Mouse (Mus musculus): ENCODE measurements around the gene Itpripl1. TPM values are rescaled to one million over a fixed set of nuclear protein-coding genes. Genes with fewer than 3 reads are reported as not detected.
A peak's percentile ranks its signal among the peaks of the same experiment; 100 is the strongest.

The Itpripl1 gene
- total and polyA plus RNA-seq, 2 experiments from 2014 or later = 11.0 to 16.0 TPM

- TF ChIP-seq CTCF (IDR thresholded peaks at IDR 0.05; ENCODE audit: low read depth) = no peak
- DNase-seq = no peak
- H3K4me2 ChIP-seq (ENCODE audit: low read depth) = peak overlapping the region; percentile 89
- H3K9me3 ChIP-seq (ENCODE audit: low read length) = no peaks in the 10 kb centered on the region
- peak; percentile 17; the same call in 1 of the 2 replicates for ATAC-seq
- peak overlapping the region; percentile 48 for H3K4me3 ChIP-seq (ENCODE audit: low read depth, low read length)
- no peak overlapping the region for H3K27ac ChIP-seq (ENCODE audit: low read depth, low read length)
- H3K36me3 ChIP-seq (ENCODE audit: insufficient read depth) = 0 out of 2 replicates have a peak, but pooled peaks cover 5% of the 10 kb centered on the region
- H3K9ac ChIP-seq = peak overlapping the region; percentile 63
- no peaks in the 10 kb centered on the region for H3K27me3 ChIP-seq (ENCODE audit: insufficient read depth, low read length)
- 13% methylated on average over 6 of the region's 6 CpGs for WGBS
- H3K4me1 ChIP-seq (ENCODE audit: insufficient read depth) = peaks cover 5% of the 10 kb centered on the region
Observed at GRCm38 (mm10) chr2:127142577-127143157, 575 bp downstream of the Itpripl1 start.

DNA sequence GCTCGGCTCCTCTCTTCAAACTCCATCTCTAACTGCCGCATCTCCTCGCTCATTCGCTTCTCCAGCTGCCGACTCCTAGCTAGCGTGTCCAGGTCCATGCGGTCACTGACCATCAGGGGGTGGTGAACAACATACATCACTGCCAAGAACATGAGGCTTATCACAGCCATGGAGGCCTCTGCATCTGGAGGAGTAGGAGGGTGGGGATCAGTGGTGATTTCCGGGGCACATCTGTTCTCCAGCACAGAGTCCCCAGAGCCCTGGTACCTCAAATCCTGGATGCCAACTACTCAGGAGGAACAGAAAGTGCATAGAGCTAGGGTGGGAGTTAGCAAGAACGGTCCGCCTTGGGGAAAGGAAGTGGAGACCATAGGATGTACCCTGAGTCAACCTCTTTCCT, 1.2 kb downstream of the Itpripl1 start:
- Histone ChIP-seq H3K9me3 (ENCODE audit: low read length) (no peaks in the 10 kb centered on the region), H3K27ac (ENCODE audit: low read depth, low read length) (no peak overlapping the region), H3K36me3 (ENCODE audit: insufficient read depth) (0 out of 2 replicates have a peak, but pooled peaks cover 5% of the 10 kb centered on the region), H3K9ac (no peak overlapping the region), H3K27me3 (ENCODE audit: insufficient read depth, low read length) (no peaks in the 10 kb centered on the region), H3K4me3 (ENCODE audit: low read depth, low read length) (no peak overlapping the region), H3K4me1 (ENCODE audit: insufficient read depth) (peaks cover 5% of the 10 kb centered on the region), H3K4me2 (ENCODE audit: low read depth) (peak overlapping the region; percentile 89; the same call in 1 of the 2 replicates)
- no peak for ATAC-seq
- WGBS = 89% methylated on average over 10 of the region's 10 CpGs
- no peak for DNase-seq
- TF ChIP-seq CTCF (IDR thresholded peaks at IDR 0.05; ENCODE audit: low read depth) = no peak

GRCm38 (mm10) chr2:127140011-127140410, 3.2 kb downstream of the Itpripl1 start:
- no peak for TF ChIP-seq CTCF (IDR thresholded peaks at IDR 0.05; ENCODE audit: low read depth)
- H3K4me3 ChIP-seq (ENCODE audit: low read depth, low read length) = no peak overlapping the region
- H3K4me1 ChIP-seq (ENCODE audit: insufficient read depth) = peaks cover 5% of the 10 kb centered on the region
- H3K36me3 ChIP-seq (ENCODE audit: insufficient read depth) = 0 out of 2 replicates have a peak, but pooled peaks cover 5% of the 10 kb centered on the region
- WGBS = 93% methylated on average over 7 of the region's 7 CpGs
- no peak overlapping the region for H3K9ac ChIP-seq
- no peaks in the 10 kb centered on the region for H3K27me3 ChIP-seq (ENCODE audit: insufficient read depth, low read length)
- no peak for ATAC-seq
- no peak overlapping the region for H3K27ac ChIP-seq (ENCODE audit: low read depth, low read length)
- no peak for DNase-seq
- no peak overlapping the region for H3K4me2 ChIP-seq (ENCODE audit: low read depth)
- no peaks in the 10 kb centered on the region for H3K9me3 ChIP-seq (ENCODE audit: low read length)

- no peak for ATAC-seq
- Histone ChIP-seq H3K4me3 (ENCODE audit: low read depth, low read length) (no peak overlapping the region), H3K4me2 (ENCODE audit: low read depth) (no peak overlapping the region), H3K4me1 (ENCODE audit: insufficient read depth) (peaks cover 5% of the 10 kb centered on the region), H3K27me3 (ENCODE audit: insufficient read depth, low read length) (no peaks in the 10 kb centered on the region), H3K27ac (ENCODE audit: low read depth, low read length) (no peak overlapping the region), H3K9me3 (ENCODE audit: low read length) (no peaks in the 10 kb centered on the region), H3K9ac (no peak overlapping the region), H3K36me3 (ENCODE audit: insufficient read depth) (0 out of 2 replicates have a peak, but pooled peaks cover 5% of the 10 kb centered on the region)
- no peak for DNase-seq
- 100% methylated on average over 1 of the region's 1 CpGs for WGBS
- peak; percentile 18; the same call in 1 of the 2 replicates for TF ChIP-seq CTCF (IDR thresholded peaks at IDR 0.05; ENCODE audit: low read depth)
Observed at GRCm38 (mm10) chr2:127139605-127140004, 3.6 kb downstream of the Itpripl1 start.

DNA sequence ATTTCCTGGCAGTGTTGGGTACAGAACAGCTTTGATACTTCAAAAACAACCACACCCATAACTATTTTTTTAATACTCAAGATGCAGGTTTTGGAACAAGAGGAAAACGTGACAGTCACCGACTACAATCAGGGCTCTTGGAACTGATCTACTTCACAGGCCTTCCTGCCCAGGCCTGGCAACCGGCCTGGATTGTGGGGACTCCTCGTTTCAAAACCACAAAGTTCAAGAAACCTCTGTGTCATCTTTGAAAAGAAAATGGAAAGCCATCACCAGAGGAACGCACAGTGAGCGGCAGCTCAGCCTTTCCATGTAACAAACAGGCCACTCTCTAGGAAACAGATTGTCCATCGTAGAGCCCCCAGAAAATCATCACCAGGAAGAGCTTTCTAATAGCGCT, 4.1 kb downstream of the Itpripl1 start:
- H3K27ac ChIP-seq (ENCODE audit: low read depth, low read length) = no peak overlapping the region
- H3K9ac ChIP-seq = no peak overlapping the region
- 88% methylated on average over 8 of the region's 8 CpGs for WGBS
- DNase-seq (no peak), ATAC-seq (no peak)
- no peaks in the 10 kb centered on the region for H3K27me3 ChIP-seq (ENCODE audit: insufficient read depth, low read length)
- H3K4me3 ChIP-seq (ENCODE audit: low read depth, low read length) = no peak overlapping the region
- TF ChIP-seq CTCF (IDR thresholded peaks at IDR 0.05; ENCODE audit: low read depth) = no peak
- H3K4me2 ChIP-seq (ENCODE audit: low read depth) = no peak overlapping the region
- H3K9me3 ChIP-seq (ENCODE audit: low read length) = no peaks in the 10 kb centered on the region
- H3K4me1 ChIP-seq (ENCODE audit: insufficient read depth) = peaks cover 10% of the 10 kb centered on the region
- 0 out of 2 replicates have a peak, but pooled peaks cover 5% of the 10 kb centered on the region for H3K36me3 ChIP-seq (ENCODE audit: insufficient read depth)

DNA sequence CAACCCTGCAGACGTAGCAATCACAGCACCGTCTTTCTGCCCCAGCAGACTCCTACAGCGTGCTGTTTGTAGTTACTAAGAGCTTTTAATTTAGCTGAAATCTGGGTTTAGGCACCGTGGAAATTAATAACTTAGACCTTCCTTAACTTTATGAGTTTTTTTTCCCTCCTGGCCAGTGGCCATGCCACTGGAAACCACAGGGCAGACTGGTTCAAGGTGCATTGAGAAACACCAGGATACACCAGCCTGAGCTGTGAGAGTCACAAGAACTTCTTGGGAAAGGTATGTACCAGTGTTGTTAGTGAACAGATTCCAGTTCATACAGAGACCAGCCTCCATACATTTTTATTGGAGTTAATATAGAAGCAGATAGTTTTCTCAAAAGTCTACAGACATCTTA, 4.8 kb downstream of the Itpripl1 start:
- H3K9ac ChIP-seq = no peak overlapping the region
- H3K36me3 ChIP-seq (ENCODE audit: insufficient read depth) = 0 out of 2 replicates have a peak, but pooled peaks cover 5% of the 10 kb centered on the region
- TF ChIP-seq CTCF (IDR thresholded peaks at IDR 0.05; ENCODE audit: low read depth) = no peak
- DNase-seq (no peak), ATAC-seq (no peak)
- peaks cover 11% of the 10 kb centered on the region for H3K4me1 ChIP-seq (ENCODE audit: insufficient read depth)
- H3K27ac ChIP-seq (ENCODE audit: low read depth, low read length) = no peak overlapping the region
- no peak overlapping the region for H3K4me2 ChIP-seq (ENCODE audit: low read depth)
- H3K9me3 ChIP-seq (ENCODE audit: low read length) = no peaks in the 10 kb centered on the region
- 81% methylated on average over 4 of the region's 4 CpGs for WGBS
- H3K27me3 ChIP-seq (ENCODE audit: insufficient read depth, low read length) = no peaks in the 10 kb centered on the region
- no peak overlapping the region for H3K4me3 ChIP-seq (ENCODE audit: low read depth, low read length)

DNA sequence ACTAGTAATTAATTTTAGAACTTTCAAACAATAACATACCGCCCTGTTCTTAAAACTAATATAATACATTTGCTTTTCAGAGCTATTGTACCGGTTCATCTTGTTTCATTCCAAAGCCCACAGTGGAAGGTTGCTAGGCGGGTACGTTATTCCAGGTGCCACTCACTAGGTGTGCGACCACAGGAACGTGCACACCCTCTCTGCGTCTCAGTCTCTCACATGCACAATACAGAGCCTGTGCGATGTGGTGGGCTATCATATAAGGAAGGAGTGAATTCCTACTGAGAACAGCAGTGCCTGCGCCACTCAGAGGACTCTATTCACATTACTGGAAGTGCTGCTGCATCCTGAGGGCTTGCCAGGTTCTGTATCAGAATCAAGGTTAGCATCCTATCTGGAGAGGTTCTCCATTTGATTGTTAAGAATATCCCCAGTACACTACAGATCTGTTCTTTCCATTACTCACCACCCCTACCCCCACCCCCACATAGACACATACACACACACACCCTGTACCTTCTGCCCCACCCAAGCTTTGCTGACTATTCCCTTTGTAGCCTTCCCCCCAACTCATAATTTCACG, 5.3 kb downstream of the Itpripl1 start:
- H3K4me3 ChIP-seq (ENCODE audit: low read depth, low read length) = no peak overlapping the region
- TF ChIP-seq CTCF (IDR thresholded peaks at IDR 0.05; ENCODE audit: low read depth) = no peak

More for the DNA sequence above, 5.3 kb downstream of the Itpripl1 start:
- 73% methylated on average over 10 of the region's 10 CpGs for WGBS
- no peaks in the 10 kb centered on the region for H3K9me3 ChIP-seq (ENCODE audit: low read length)
- H3K9ac ChIP-seq = no peak overlapping the region
- H3K4me2 ChIP-seq (ENCODE audit: low read depth) = no peak overlapping the region
- H3K27me3 ChIP-seq (ENCODE audit: insufficient read depth, low read length) = no peaks in the 10 kb centered on the region
- peaks cover 15% of the 10 kb centered on the region for H3K4me1 ChIP-seq (ENCODE audit: insufficient read depth)
- ATAC-seq (no peak), DNase-seq (no peak)
- 0 out of 2 replicates have a peak, but pooled peaks cover 5% of the 10 kb centered on the region for H3K36me3 ChIP-seq (ENCODE audit: insufficient read depth)
- no peak overlapping the region for H3K27ac ChIP-seq (ENCODE audit: low read depth, low read length)
